Mouse (Mus musculus) hindbrain, postnatal 0 days (tissue): Measurements from ENCODE around the gene Zfpm1. TPM values are rescaled to one million over a fixed set of nuclear protein-coding genes. Genes with fewer than 3 reads are reported as not detected.

Experiments
- ATAC-seq: fragments of 200-750 bp; cut with Nextera tagmentation; 2 replicates; pipeline ENCODE4 v1.8.0; 2017; ENCODE audit warnings: mild to moderate bottlenecking, moderate TSS enrichment, moderate library complexity
- DNase-seq: peaks from one replicate; pipeline ENCODE4 v3.0.0-alpha.2; 2015; ENCODE audit warnings: low spot score
- H3K27ac ChIP-seq: fragments of 300-500 bp; sonication (generic); 2 replicates; pipeline ENCODE4 v1.5.1; 2014; ENCODE audit warnings: mild to moderate bottlenecking
- H3K27me3 ChIP-seq: fragments of 300-500 bp; sonication (generic); 2 replicates; pipeline ENCODE4 v1.6.1; 2014; ENCODE audit warnings: low read length, mixed read lengths; ENCODE audit not compliant: insufficient read depth
- H3K36me3 ChIP-seq: fragments of 300-500 bp; sonication (generic); 2 replicates; pipeline ENCODE4 v1.6.1; 2014; ENCODE audit warnings: low read length, mixed read lengths; ENCODE audit not compliant: insufficient read depth
- H3K4me1 ChIP-seq: fragments of 300-500 bp; sonication (generic); 2 replicates; pipeline ENCODE4 v1.6.1; 2014; ENCODE audit warnings: antibody characterized with exemption, low read length, mixed read lengths; ENCODE audit not compliant: insufficient read depth
- H3K4me2 ChIP-seq: fragments of 300-500 bp; sonication (generic); 2 replicates; pipeline ENCODE4 v1.6.1; 2014; ENCODE audit warnings: low read depth, mild to moderate bottlenecking, low read length, moderate library complexity, mixed read lengths
- H3K4me3 ChIP-seq: fragments of 300-500 bp; sonication (generic); 2 replicates; pipeline ENCODE4 v1.5.1; 2014; ENCODE audit warnings: low read length
- H3K9ac ChIP-seq: fragments of 300-500 bp; sonication (generic); replicated peaks from 2 replicates; pipeline ENCODE4 v1.6.1; 2014; ENCODE audit warnings: mild to moderate bottlenecking, low read length, moderate library complexity, mixed read lengths
- H3K9me3 ChIP-seq: fragments of 300-500 bp; sonication (generic); 2 replicates; pipeline ENCODE4 v1.6.1; 2016; ENCODE audit warnings: low read length, mixed read lengths
- CTCF ChIP-seq: IDR thresholded peaks from 2 replicates; pipeline ENCODE4 v1.5.1; 2016; ENCODE audit warnings: antibody characterized with exemption, control low read depth, low read depth
- WGBS: fragments of 180-500 bp; shearing (Covaris S2); extraction: QIAGEN DNeasy Blood & Tissue Kit; methylation state at CpG from one replicate; pipeline ENCODE4 v1.1.7; 2014; 5-methylcytosine and 5-hydroxymethylcytosine counted together
- polyA plus RNA-seq: library from polyadenylated mRNA; unstranded; fragments of >200 nt; fragmentation: Nextera tagmentation; extraction: Ambion mirVana; gene quantifications from 2 replicates; pipeline ENCODE4 v1.2.1, GENCODE M21; 2015
- total RNA-seq: library from RNA; depleted of rRNA; stranded (reverse); fragments of >200 nt; gene quantifications from 2 replicates; pipeline ENCODE4 v1.2.3, GENCODE M21; 2014; rRNA removed

Gene Zfpm1
- total RNA-seq (28.0 and 37.6 TPM in 2 replicates), polyA plus RNA-seq (1.5 and 2.0 TPM in 2 replicates)

DNA sequence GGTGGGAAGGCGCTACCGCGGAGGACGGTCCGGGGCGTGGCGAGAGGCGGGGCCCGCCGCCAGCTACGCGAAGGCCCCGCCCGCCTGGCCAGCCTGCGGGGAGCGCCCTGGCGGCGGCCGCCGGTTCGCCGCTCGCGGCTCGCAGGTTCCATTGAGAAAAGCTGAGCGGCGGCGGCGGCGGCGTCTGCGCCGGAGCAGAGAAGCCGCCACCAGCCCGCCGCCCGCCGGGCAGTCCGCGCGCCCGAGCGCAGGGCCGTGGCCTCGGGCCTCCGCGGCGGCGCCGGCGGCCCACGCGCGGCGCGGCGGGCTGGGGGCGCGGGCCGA is at the start of gene Zfpm1:
TSS of gene Zfpm1 (plus strand) at position 107 of the 324 bp plus-strand sequence.
- under 1% methylated on average over 38 of the region's 60 CpGs for WGBS
- DNase-seq (no peak), ATAC-seq (no peak)
- Histone ChIP-seq H3K36me3 (no peaks in the 10 kb centered on the region), H3K27ac (peak within 1 kb of the TSS; percentile 82), H3K9ac (peak within 1 kb of the TSS; percentile 78), H3K4me1 (peaks cover 16% of the 10 kb centered on the region), H3K4me2 (peak within 1 kb of the TSS; percentile 99), H3K4me3 (peak within 1 kb of the TSS; percentile 77), H3K9me3 (no peaks in the 10 kb centered on the region), H3K27me3 (no peaks in the 10 kb centered on the region)
- no peak for TF ChIP-seq CTCF

DNA sequence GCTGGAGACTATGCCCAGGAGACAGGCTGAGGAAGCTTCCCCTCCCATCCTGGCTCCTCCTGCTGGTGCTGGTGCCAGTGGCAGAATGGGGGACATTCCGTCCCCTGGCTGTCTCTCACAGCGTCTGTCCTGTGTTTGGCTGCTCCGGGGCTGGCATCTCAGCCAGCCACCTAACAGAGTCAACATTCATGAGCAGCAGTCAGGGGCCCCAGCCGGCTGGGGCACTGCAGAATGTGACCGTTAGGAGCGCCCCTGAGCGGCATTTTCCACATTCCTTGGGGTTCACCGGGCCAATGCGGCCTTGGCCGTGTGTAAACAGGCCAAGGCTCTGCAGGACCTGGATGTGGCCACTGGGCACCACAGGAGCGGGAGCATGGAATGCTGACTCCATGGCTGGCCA is 47.9 kb upstream of the Zfpm1 start:
- ATAC-seq (peak; percentile 76), DNase-seq (peak; percentile 72)
- peak; percentile 66 for TF ChIP-seq CTCF
- Histone ChIP-seq H3K27ac (no peak overlapping the region), H3K9ac (no peak overlapping the region), H3K4me2 (no peak overlapping the region), H3K9me3 (no peaks in the 10 kb centered on the region), H3K4me3 (no peak overlapping the region), H3K4me1 (peaks cover 15% of the 10 kb centered on the region), H3K36me3 (no peaks in the 10 kb centered on the region), H3K27me3 (0 out of 2 replicates have a peak, but pooled peaks cover 5% of the 10 kb centered on the region)
- WGBS = 19% methylated on average over 11 of the region's 11 CpGs

DNA sequence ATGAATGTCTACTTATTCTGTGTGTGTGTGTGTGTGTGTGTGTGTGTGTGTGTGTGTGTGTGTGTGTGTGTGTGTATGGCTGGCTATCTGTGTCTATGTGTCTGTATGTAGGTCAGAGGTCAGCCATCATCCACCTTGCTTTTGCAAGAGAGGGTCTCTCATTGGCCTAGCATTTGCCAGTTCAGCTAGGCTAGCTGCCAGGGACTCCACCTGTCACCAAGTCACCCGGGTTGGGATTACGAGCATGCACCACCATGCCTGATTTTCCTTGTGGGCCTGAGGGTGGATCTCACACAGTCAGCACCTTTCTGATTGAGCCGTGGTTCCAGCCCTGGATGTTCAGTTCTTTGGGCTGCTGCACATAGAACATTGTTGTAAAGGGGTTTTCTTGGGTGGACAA is 45.4 kb upstream of the Zfpm1 start:
- H3K27me3 ChIP-seq = no peaks in the 10 kb centered on the region
- H3K4me2 ChIP-seq = no peak overlapping the region
- WGBS = 78% methylated on average over 3 of the region's 3 CpGs
- DNase-seq = no peak
- H3K9ac ChIP-seq = no peak overlapping the region
- no peaks in the 10 kb centered on the region for H3K9me3 ChIP-seq
- no peak overlapping the region for H3K4me3 ChIP-seq
- no peaks in the 10 kb centered on the region for H3K36me3 ChIP-seq
- no peak overlapping the region for H3K27ac ChIP-seq
- no peak for ATAC-seq
- peaks cover 2% of the 10 kb centered on the region; the same call in 1 of the 2 replicates for H3K4me1 ChIP-seq
- TF ChIP-seq CTCF = no peak

DNA sequence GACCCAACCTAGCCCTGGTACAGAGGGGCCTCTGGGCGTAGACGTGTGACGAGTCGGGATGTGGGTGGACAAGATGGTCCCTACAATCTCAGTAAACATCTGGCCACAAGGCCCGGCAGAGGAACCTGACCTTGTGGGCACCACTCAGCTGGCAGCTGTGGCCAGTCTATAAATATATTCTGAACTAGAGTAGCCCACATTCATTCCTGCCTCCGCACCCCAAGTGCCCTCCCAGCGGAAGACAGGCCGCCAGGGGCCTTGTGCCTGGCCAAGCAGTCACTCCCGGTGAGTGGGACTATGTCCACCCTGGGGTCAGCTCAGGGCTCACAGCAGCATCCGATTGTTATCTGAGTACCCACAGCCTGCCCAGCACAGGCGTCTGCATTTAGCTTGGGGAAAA is 43.7 kb upstream of the Zfpm1 start:
- H3K27ac ChIP-seq = no peak overlapping the region
- DNase-seq = no peak
- WGBS = 79% methylated on average over 11 of the region's 11 CpGs
- TF ChIP-seq CTCF = no peak
- ATAC-seq = no peak
- no peak overlapping the region for H3K9ac ChIP-seq
- H3K4me2 ChIP-seq = no peak overlapping the region
- H3K27me3 ChIP-seq = no peaks in the 10 kb centered on the region
- no peaks in the 10 kb centered on the region for H3K9me3 ChIP-seq
- H3K4me3 ChIP-seq = no peak overlapping the region
- H3K36me3 ChIP-seq = no peaks in the 10 kb centered on the region
- no peaks in the 10 kb centered on the region for H3K4me1 ChIP-seq

DNA sequence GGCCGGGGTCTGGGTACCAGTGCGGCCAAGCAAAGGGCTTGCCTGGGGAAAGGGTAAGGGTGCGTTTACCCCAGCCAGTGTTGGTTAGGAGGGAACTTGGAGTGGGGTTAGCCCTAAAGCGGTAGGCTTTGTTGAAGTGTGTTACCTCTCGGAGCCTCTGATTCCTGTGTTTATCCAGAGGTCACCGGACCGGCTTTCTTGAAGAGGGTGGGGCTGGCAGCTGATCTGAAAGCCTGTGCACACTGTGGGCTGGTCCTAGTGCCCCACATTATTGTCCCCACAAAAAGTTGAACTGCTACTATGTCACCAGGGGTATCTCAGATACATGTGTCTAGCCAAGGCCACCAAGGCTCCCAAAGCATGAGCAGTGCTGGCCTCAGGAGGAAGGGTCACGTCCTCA is 43.2 kb upstream of the Zfpm1 start:
- WGBS = 79% methylated on average over 8 of the region's 8 CpGs
- H3K4me1 ChIP-seq = no peaks in the 10 kb centered on the region
- ATAC-seq (no peak), DNase-seq (no peak)
- no peak overlapping the region for H3K27ac ChIP-seq
- H3K27me3 ChIP-seq = no peaks in the 10 kb centered on the region
- H3K36me3 ChIP-seq = no peaks in the 10 kb centered on the region
- H3K4me2 ChIP-seq = no peak overlapping the region
- H3K9ac ChIP-seq = no peak overlapping the region
- no peak for TF ChIP-seq CTCF
- no peak overlapping the region for H3K4me3 ChIP-seq
- H3K9me3 ChIP-seq = no peaks in the 10 kb centered on the region

DNA sequence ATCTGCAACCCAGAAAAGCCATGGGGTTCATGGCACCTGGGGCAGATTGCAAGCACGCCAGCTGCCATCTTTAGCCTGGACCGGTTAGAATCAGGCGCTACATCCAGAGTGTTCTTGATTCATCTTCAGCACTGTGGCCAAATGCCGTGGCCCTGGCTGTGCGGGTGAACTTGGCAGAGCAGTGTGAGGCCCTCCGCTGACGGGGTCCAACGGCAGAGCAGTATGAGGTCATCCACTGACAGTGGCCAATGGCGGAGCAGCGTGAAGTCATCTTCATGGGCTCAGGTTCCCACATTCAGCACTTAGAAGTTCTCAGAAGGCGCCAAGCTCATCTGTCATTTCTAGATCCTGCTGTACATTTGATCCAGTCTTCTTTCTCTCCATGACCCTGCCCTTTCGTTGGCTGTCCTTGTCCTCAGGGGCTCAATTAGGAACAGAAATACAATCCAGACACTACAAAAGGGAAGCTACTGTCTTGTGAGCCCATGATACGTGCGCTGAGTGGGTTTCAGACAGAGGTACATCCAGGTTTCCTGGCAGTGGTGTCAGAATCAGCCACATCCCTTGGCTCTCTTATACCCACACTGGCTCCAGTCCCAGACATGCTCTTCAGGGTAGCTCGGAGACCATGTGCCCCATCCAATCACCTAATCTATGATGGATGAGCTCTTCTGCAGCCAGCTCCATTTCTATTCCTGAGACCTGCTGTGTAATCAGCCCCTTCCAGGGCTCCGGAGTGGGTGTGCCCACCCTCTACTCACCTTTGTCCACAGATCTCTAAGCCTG is 41.5 kb upstream of the Zfpm1 start:
- Histone ChIP-seq H3K9me3 (no peaks in the 10 kb centered on the region), H3K27ac (no peak overlapping the region), H3K9ac (no peak overlapping the region), H3K4me2 (no peak overlapping the region), H3K4me1 (no peaks in the 10 kb centered on the region), H3K27me3 (no peaks in the 10 kb centered on the region), H3K36me3 (no peaks in the 10 kb centered on the region), H3K4me3 (no peak overlapping the region)
- ATAC-seq = no peak
- no peak for TF ChIP-seq CTCF
- peak; percentile 45 for DNase-seq
- WGBS = 71% methylated on average over 16 of the region's 16 CpGs

DNA sequence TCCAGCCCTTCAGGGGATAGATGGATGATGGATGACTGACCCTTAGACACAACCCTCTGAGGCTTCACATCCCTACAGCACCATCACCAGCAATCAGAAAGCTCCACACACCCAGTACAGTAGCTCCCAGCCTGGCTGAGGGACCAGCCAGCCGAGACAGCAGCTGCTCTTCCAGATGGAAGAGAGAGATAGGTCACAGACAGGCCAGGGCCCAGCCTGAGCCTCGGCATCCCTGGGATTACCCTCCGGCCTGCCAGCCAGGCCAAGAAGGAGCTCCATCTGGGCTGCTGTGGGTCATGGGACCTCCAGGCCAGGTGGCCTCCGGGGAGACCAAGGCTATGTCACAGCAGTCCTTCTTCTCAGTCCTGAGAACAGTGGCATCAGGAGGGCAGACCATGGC is 38.6 kb upstream of the Zfpm1 start:
- H3K27me3 ChIP-seq = no peaks in the 10 kb centered on the region
- H3K9ac ChIP-seq = no peak overlapping the region
- no peaks in the 10 kb centered on the region for H3K36me3 ChIP-seq
- no peak overlapping the region for H3K4me2 ChIP-seq
- H3K4me3 ChIP-seq = no peak overlapping the region
- H3K4me1 ChIP-seq = no peaks in the 10 kb centered on the region
- TF ChIP-seq CTCF = no peak
- no peak for ATAC-seq
- no peak overlapping the region for H3K27ac ChIP-seq
- H3K9me3 ChIP-seq = no peaks in the 10 kb centered on the region
- WGBS = 71% methylated on average over 4 of the region's 4 CpGs
- no peak for DNase-seq
